Mouse (Mus musculus): ENCODE data around the gene Csf2ra. TPM values are rescaled to one million over a fixed set of nuclear protein-coding genes. Genes with fewer than 3 reads are reported as not detected.
"Not testable (repeated sequence)": the region's sequence is repeated elsewhere in the genome, so short reads cannot be mapped to it uniquely, and the experiment has no call there.

Gene Csf2ra
- polyA plus RNA-seq, 1 experiment, result 0.58 TPM

GRCm38 (mm10) chr19:61223706-61224328, 4.4 kb downstream of the Csf2ra start:
- no peaks in the 10 kb centered on the region for H3K79me2 ChIP-seq (ENCODE audit: control insufficient read depth, insufficient read depth)
- H3K4me3 ChIP-seq, result no peak overlapping the region
- TF ChIP-seq E2F4 (IDR thresholded peaks at IDR 0.05; ENCODE audit: insufficient read depth), result no peak
- TF ChIP-seq SRF (IDR thresholded peaks at IDR 0.05; ENCODE audit: control insufficient read depth, insufficient read length, low read depth), result no peak
- TF ChIP-seq POLR2A (IDR thresholded peaks at IDR 0.05; ENCODE audit: insufficient read length, low read depth), result no peak
- TF ChIP-seq USF1 (IDR thresholded peaks at IDR 0.05; ENCODE audit: low read depth), result no peak
- no peak for TF ChIP-seq TCF12 (IDR thresholded peaks at IDR 0.05; ENCODE audit: insufficient read depth, poor library complexity, severe bottlenecking)
- TF ChIP-seq MAX (IDR thresholded peaks at IDR 0.05; ENCODE audit: low read depth), result no peak
- TF ChIP-seq CEBPB (IDR thresholded peaks at IDR 0.05; ENCODE audit: insufficient read depth, poor library complexity, severe bottlenecking), result no peak
- TF ChIP-seq REST (IDR thresholded peaks at IDR 0.05; ENCODE audit: insufficient read depth, insufficient read length), result no peak
- no peak for TF ChIP-seq MYOD1 (IDR thresholded peaks at IDR 0.05; ENCODE audit: control insufficient read depth in 1 of 3, insufficient read length in 2 of 3, low read depth in 2 of 3)
- no peak for TF ChIP-seq TCF3 (IDR thresholded peaks at IDR 0.05; ENCODE audit: insufficient read length, low read depth)
- TF ChIP-seq MYOG (IDR thresholded peaks at IDR 0.05; ENCODE audit: control insufficient read depth in 1 of 3, insufficient read depth in 1 of 3, insufficient read length in 2 of 3, low read depth in 2 of 3), result no peak
- TF ChIP-seq POLR2AphosphoS2 (IDR thresholded peaks at IDR 0.05; ENCODE audit: insufficient read length, low read depth), result no peak
- no peak overlapping the region for H3K4me2 ChIP-seq (ENCODE audit: low read depth)
- no peaks in the 10 kb centered on the region for H3K36me3 ChIP-seq (ENCODE audit: control insufficient read depth, insufficient read depth)
- H3ac ChIP-seq (ENCODE audit: control insufficient read depth, insufficient read length), result no peak overlapping the region
- no peaks in the 10 kb centered on the region for H3K27me3 ChIP-seq (ENCODE audit: control insufficient read depth, insufficient read depth, insufficient read length)

- not testable (repeated sequence) for H3K4me2 ChIP-seq (ENCODE audit: low read depth); H3ac ChIP-seq (ENCODE audit: control insufficient read depth, insufficient read length); H3K79me2 ChIP-seq (ENCODE audit: control insufficient read depth, insufficient read depth); H3K27me3 ChIP-seq (ENCODE audit: control insufficient read depth, insufficient read depth, insufficient read length); H3K4me3 ChIP-seq; H3K36me3 ChIP-seq (ENCODE audit: control insufficient read depth, insufficient read depth)
Measured at GRCm38 (mm10) chr19:61207506-61207905, 20.7 kb downstream of the Csf2ra start.

- no peaks in the 10 kb centered on the region for H3K36me3 ChIP-seq (ENCODE audit: control insufficient read depth, insufficient read depth)
- H3ac ChIP-seq (ENCODE audit: control insufficient read depth, insufficient read length), result no peak overlapping the region
- no peak overlapping the region for H3K4me3 ChIP-seq
- H3K27me3 ChIP-seq (ENCODE audit: control insufficient read depth, insufficient read depth, insufficient read length), result no peaks in the 10 kb centered on the region
- H3K79me2 ChIP-seq (ENCODE audit: control insufficient read depth, insufficient read depth), result no peaks in the 10 kb centered on the region
- no peak overlapping the region for H3K4me2 ChIP-seq (ENCODE audit: low read depth)
- TF ChIP-seq SRF (IDR thresholded peaks at IDR 0.05; ENCODE audit: control insufficient read depth, insufficient read length, low read depth) (no peak), MYOG (IDR thresholded peaks at IDR 0.05; ENCODE audit: control insufficient read depth in 1 of 3, insufficient read depth in 1 of 3, insufficient read length in 2 of 3, low read depth in 2 of 3) (no peak), USF1 (IDR thresholded peaks at IDR 0.05; ENCODE audit: low read depth) (no peak)
Measured at GRCm38 (mm10) chr19:61199836-61200235, 28.4 kb downstream of the Csf2ra start.

- H3K4me2 ChIP-seq (ENCODE audit: low read depth), result no peak overlapping the region
- H3K79me2 ChIP-seq (ENCODE audit: control insufficient read depth, insufficient read depth), result no peaks in the 10 kb centered on the region
- H3K27me3 ChIP-seq (ENCODE audit: control insufficient read depth, insufficient read depth, insufficient read length), result no peaks in the 10 kb centered on the region
- H3ac ChIP-seq (ENCODE audit: control insufficient read depth, insufficient read length), result no peak overlapping the region
- no peak for TF ChIP-seq TCF3 (IDR thresholded peaks at IDR 0.05; ENCODE audit: insufficient read length, low read depth)
- no peak for TF ChIP-seq CEBPB (IDR thresholded peaks at IDR 0.05; ENCODE audit: insufficient read depth, poor library complexity, severe bottlenecking)
- no peak for TF ChIP-seq MYOD1 (IDR thresholded peaks at IDR 0.05; ENCODE audit: control insufficient read depth in 1 of 3, insufficient read length in 2 of 3, low read depth in 2 of 3)
- no peak for TF ChIP-seq POLR2AphosphoS2 (IDR thresholded peaks at IDR 0.05; ENCODE audit: insufficient read length, low read depth)
- TF ChIP-seq POLR2A (IDR thresholded peaks at IDR 0.05; ENCODE audit: insufficient read length, low read depth), result no peak
- no peak for TF ChIP-seq MYOG (IDR thresholded peaks at IDR 0.05; ENCODE audit: control insufficient read depth in 1 of 3, insufficient read depth in 1 of 3, insufficient read length in 2 of 3, low read depth in 2 of 3)
- TF ChIP-seq SRF (IDR thresholded peaks at IDR 0.05; ENCODE audit: control insufficient read depth, insufficient read length, low read depth), result no peak
- TF ChIP-seq REST (IDR thresholded peaks at IDR 0.05; ENCODE audit: insufficient read depth, insufficient read length), result no peak
- TF ChIP-seq E2F4 (IDR thresholded peaks at IDR 0.05; ENCODE audit: insufficient read depth), result no peak
- no peak for TF ChIP-seq USF1 (IDR thresholded peaks at IDR 0.05; ENCODE audit: low read depth)
- TF ChIP-seq MAX (IDR thresholded peaks at IDR 0.05; ENCODE audit: low read depth), result no peak
- H3K4me3 ChIP-seq, result no peak overlapping the region
- no peaks in the 10 kb centered on the region for H3K36me3 ChIP-seq (ENCODE audit: control insufficient read depth, insufficient read depth)
Measured at GRCm38 (mm10) chr19:61199316-61199715, 28.9 kb downstream of the Csf2ra start.

- not testable (repeated sequence) for H3K4me2 ChIP-seq (ENCODE audit: low read depth); H3ac ChIP-seq (ENCODE audit: control insufficient read depth, insufficient read length); H3K27me3 ChIP-seq (ENCODE audit: control insufficient read depth, insufficient read depth, insufficient read length); H3K36me3 ChIP-seq (ENCODE audit: control insufficient read depth, insufficient read depth); H3K4me3 ChIP-seq; H3K79me2 ChIP-seq (ENCODE audit: control insufficient read depth, insufficient read depth)
Measured at GRCm38 (mm10) chr19:61183590-61183989, 44.6 kb downstream of the Csf2ra start, which contains the start of gene Gm6020. Gene Gm6020, plus strand, starts transcription at chr19:61183890.

All from myocyte (in vitro differentiated cells).